Mouse (Mus musculus) E14TG2a.4 (cell line): ENCODE data around the gene Dennd4c.

Source experiments
- CTCF ChIP-seq: conservative IDR thresholded peaks from 2 replicates; pipeline ENCODE4 v1.5.1; 2014; ENCODE audit warnings: low read length
- POU5F1 ChIP-seq: IDR thresholded peaks from 2 replicates; pipeline ENCODE4 v1.6.1; 2014; ENCODE audit warnings: low read length, borderline replicate concordance

- TF ChIP-seq CTCF (no peak), POU5F1 (no peak)
Measured at GRCm38 (mm10) chr4:86885790-86886159, 137.4 kb downstream of the Dennd4c start.
